Mouse (Mus musculus) stomach, postnatal 0 days (tissue): Measurements from ENCODE around the gene Zfp609.

ENCODE experiments used
- CTCF ChIP-seq: IDR thresholded peaks from 2 replicates; pipeline ENCODE4 v1.5.1; 2016; ENCODE audit warnings: antibody characterized with exemption, low read depth, mild to moderate bottlenecking, moderate library complexity
- EP300 ChIP-seq: optimal IDR thresholded peaks from 2 replicates; pipeline ENCODE3; 2016; ENCODE audit warnings: antibody characterized with exemption

GRCm38 (mm10) chr9:65728588-65728987, 98.8 kb downstream of the Zfp609 start:
- no peak for TF ChIP-seq CTCF
- no peak for TF ChIP-seq EP300
